Mouse (Mus musculus) cortical plate, adult 2 months (tissue): ENCODE data around the gene Lipt2.

Experiments
- CTCF ChIP-seq: fragments of 200-500 bp; IDR thresholded peaks from 2 replicates; pipeline ENCODE4 v1.5.1; 2011; ENCODE audit warnings: mild to moderate bottlenecking, control low read depth, low read length; ENCODE audit not compliant: insufficient read depth; ENCODE audit errors: extremely low read depth
- POLR2A ChIP-seq: fragments of 200-500 bp; IDR thresholded peaks from 2 replicates; pipeline ENCODE4 v1.6.1; 2011; ENCODE audit warnings: mild to moderate bottlenecking, low read length, control low read depth; ENCODE audit not compliant: insufficient read depth; ENCODE audit errors: extremely low read depth

DNA sequence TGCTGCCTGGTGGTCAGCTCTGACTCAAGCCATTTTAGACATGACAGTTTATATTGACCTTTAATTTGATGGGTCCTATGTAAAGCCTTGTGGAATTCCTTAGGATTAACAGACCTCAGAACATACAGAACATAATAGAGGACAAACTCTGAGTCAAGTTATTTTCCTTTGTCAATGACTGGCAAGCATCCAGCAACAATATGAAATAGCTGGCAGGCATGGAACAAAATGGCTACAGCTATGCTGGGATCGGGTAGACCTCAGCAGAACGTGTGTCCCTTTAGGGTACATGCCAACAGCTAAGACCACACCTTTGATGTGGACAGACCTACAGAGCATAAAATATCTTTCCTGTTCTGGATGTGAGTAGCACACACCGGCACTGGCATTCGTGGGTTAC, 4.4 kb downstream of the Lipt2 start:
- TF ChIP-seq POLR2A (no peak), CTCF (no peak)
